15 mouse cellular contexts compared by ENCODE assay signal in genomic region chr16:8746509-8746908, GRCm38 (mm10). TPM values are rescaled to one million over a fixed set of nuclear protein-coding genes. Genes with fewer than 3 reads are reported as not detected.
DNase-seq lines count a peak whose midpoint lies in the region; ATAC-seq and TF ChIP-seq lines count a peak whose summit lies in the region.
"Had no signal": no experiment of that assay in that cellular context is flagged by ENCODE, and none has a peak within 500 bp of the region (broad histone marks: within the 10 kb centered on the region; RNA-seq: fewer than 3 reads in every experiment).

No protein-coding gene starts in this region.

- TF ChIP-seq POLR2A in thymus, adult 2 months (IDR thresholded peaks at IDR 0.05; ENCODE audit: control insufficient read depth, extremely low read depth, insufficient read depth, low read length, poor library complexity), result no peak

- no peaks in the 10 kb centered on the region for H3K36me3 ChIP-seq in thymus, adult 2 months (ENCODE audit: control insufficient read depth, insufficient read depth, low read length)
- H3K36me3 ChIP-seq in liver, embryonic 16.5 days (ENCODE audit: control insufficient read depth, insufficient read depth), result no peaks in the 10 kb centered on the region
- H3K36me3 ChIP-seq in midbrain, embryonic 15.5 days (replicated peaks), result no peaks in the 10 kb centered on the region
- H3K36me3 ChIP-seq: hindbrain, embryonic 15.5 days; midbrain, embryonic 13.5 days had no signal

- no peaks in the 10 kb centered on the region for H3K9me3 ChIP-seq in liver, embryonic 16.5 days (replicated peaks; ENCODE audit: control insufficient read depth, low read length)
- no peaks in the 10 kb centered on the region for H3K9me3 ChIP-seq in midbrain, embryonic 15.5 days
- H3K9me3 ChIP-seq: hindbrain, embryonic 15.5 days; midbrain, embryonic 13.5 days had no signal

- peak overlapping the region; percentile 86 for H3K27ac ChIP-seq in thymus, adult 2 months (ENCODE audit: control insufficient read depth, insufficient read depth, low read length)
- peak overlapping the region; percentile 91 for H3K27ac ChIP-seq in liver, embryonic 16.5 days (ENCODE audit: low read length)
- H3K27ac ChIP-seq in midbrain, embryonic 15.5 days, result no peak overlapping the region
- H3K27ac ChIP-seq: hindbrain, embryonic 15.5 days; midbrain, embryonic 13.5 days had no signal

- TF ChIP-seq CTCF in thymus, adult 2 months (IDR thresholded peaks at IDR 0.05; ENCODE audit: borderline replicate concordance, control insufficient read depth, extremely low read depth, insufficient read depth, low read length, poor library complexity), result no peak

- 10% methylated on average over 2 of the region's 2 CpGs for whole genome bisulfite sequencing in thymus, adult 2 months
- 18% methylated on average over 2 of the region's 2 CpGs for WGBS in liver, embryonic 16.5 days (ENCODE audit: insufficient replicate concordance)
- 85% methylated on average over 2 of the region's 2 CpGs for WGBS in midbrain, embryonic 15.5 days

- peak; percentile 79 for ATAC-seq in erythroblast, adult 5-6 weeks (replicated peaks; ENCODE audit: low FRiP score, poor library complexity, severe bottlenecking)
- peak; percentile 85 for ATAC-seq in liver, embryonic 16.5 days (ENCODE audit: low read depth)
- no peak for ATAC-seq in midbrain, embryonic 15.5 days (replicated peaks)
- ATAC-seq: forebrain, embryonic 14.5 days; intestine, postnatal 0 days; midbrain, embryonic 13.5 days had no signal

- peak overlapping the region; percentile 54 for H3K4me2 ChIP-seq in liver, embryonic 16.5 days (ENCODE audit: low read depth, low read length)
- no peak overlapping the region for H3K4me2 ChIP-seq in midbrain, embryonic 15.5 days
- H3K4me2 ChIP-seq: hindbrain, embryonic 15.5 days; midbrain, embryonic 13.5 days had no signal

- peak; percentile 45 for DNase-seq in thymus, adult 2 months
- no peak for DNase-seq in thymus, postnatal 4 days
- no peak for DNase-seq in retina, embryonic 14.5 days (ENCODE audit: low spot score)
- DNase-seq in kidney, postnatal 25 days, result no peak
- DNase-seq: cerebellum, adult 18-20 months; kidney, postnatal 10 days; layer of hippocampus, adult 9-11 months; lung, postnatal 4 days had no signal

- peaks cover 61% of the 10 kb centered on the region for H3K4me1 ChIP-seq in thymus, adult 2 months (replicated peaks; ENCODE audit: control insufficient read depth, insufficient read depth, low read length)
- H3K4me1 ChIP-seq in liver, embryonic 16.5 days (ENCODE audit: control insufficient read depth, low read depth, low read length), result peaks cover 83% of the 10 kb centered on the region
- H3K4me1 ChIP-seq in midbrain, embryonic 15.5 days, result no peaks in the 10 kb centered on the region
- H3K4me1 ChIP-seq: hindbrain, embryonic 15.5 days; midbrain, embryonic 13.5 days had no signal

- no peaks in the 10 kb centered on the region for H3K27me3 ChIP-seq in thymus, adult 2 months (ENCODE audit: control insufficient read depth, insufficient read depth, low read length)
- no peaks in the 10 kb centered on the region for H3K27me3 ChIP-seq in liver, embryonic 16.5 days (ENCODE audit: control insufficient read depth, insufficient read depth, low read depth, low read length)
- no peaks in the 10 kb centered on the region for H3K27me3 ChIP-seq in midbrain, embryonic 15.5 days (replicated peaks)
- H3K27me3 ChIP-seq: hindbrain, embryonic 15.5 days; midbrain, embryonic 13.5 days had no signal

- H3K9ac ChIP-seq in liver, embryonic 16.5 days (ENCODE audit: low read depth, low read length), result peak overlapping the region; percentile 46
- no peak overlapping the region for H3K9ac ChIP-seq in midbrain, embryonic 15.5 days
- H3K9ac ChIP-seq: hindbrain, embryonic 15.5 days; midbrain, embryonic 13.5 days had no signal

- no peak overlapping the region for H3K4me3 ChIP-seq in thymus, adult 2 months (ENCODE audit: control insufficient read depth, insufficient read depth, low read length)
- no peak overlapping the region for H3K4me3 ChIP-seq in liver, embryonic 16.5 days (ENCODE audit: low read depth, low read length)
- H3K4me3 ChIP-seq in midbrain, embryonic 15.5 days, result no peak overlapping the region
- H3K4me3 ChIP-seq: hindbrain, embryonic 15.5 days; midbrain, embryonic 13.5 days had no signal

RNA-seq across cellular contexts. Expression of gene Usp7, which starts 45.6 kb away (rescaled TPM):
- 81.7 and 94.8 TPM in 2 replicates for polyA plus RNA-seq in thymus, adult 2 months (2012; rRNA removed)
- 545 and 592 TPM in 2 replicates for total RNA-seq in erythroblast, adult 5-6 weeks (2015; ENCODE audit: low replicate concordance)
- total RNA-seq in erythroblast, adult 5-6 weeks (2017; ENCODE audit: low replicate concordance), result 1,042 and 1,164 TPM in 2 replicates
- 22.4 and 22.6 TPM in 2 replicates for polyA plus RNA-seq in liver, embryonic 16.5 days (2015; fragmentation: Nextera tagmentation; extraction: Ambion mirVana)
- polyA plus RNA-seq in midbrain, embryonic 15.5 days (2015; fragmentation: Nextera tagmentation; extraction: Ambion mirVana), result 32.2 and 34.2 TPM in 2 replicates
